Mouse (Mus musculus) CH12.LX (cell line): ENCODE results near the gene Gm10197.

Source experiments
- BHLHE40 ChIP-seq: IDR thresholded peaks from 2 replicates; pipeline ENCODE4 v1.6.1; 2011; ENCODE audit warnings: mild to moderate bottlenecking, low read depth, low read length, improper control_type of control experiment
- CTCF ChIP-seq, 2 experiments: IDR thresholded peaks in 1 of 2; conservative IDR thresholded peaks in 1 of 2; 2 replicates each; pipeline ENCODE4 v1.5.1; 2011 to 2012; ENCODE audit warnings: low read depth in 2 of 2, low read length in 2 of 2, improper control_type of control experiment in 1 of 2, inconsistent platforms in 1 of 2, mild to moderate bottlenecking in 1 of 2, moderate library complexity in 1 of 2
- EP300 ChIP-seq: IDR thresholded peaks from 2 replicates; pipeline ENCODE4 v1.6.1; 2011; ENCODE audit warnings: low read length, improper control_type of control experiment
- MAX ChIP-seq: IDR thresholded peaks from 2 replicates; pipeline ENCODE4 v1.6.1; 2011; ENCODE audit warnings: low read length, improper control_type of control experiment
- MAZ ChIP-seq: IDR thresholded peaks from 2 replicates; pipeline ENCODE4 v1.6.1; 2012; ENCODE audit warnings: low read depth, mild to moderate bottlenecking, inconsistent platforms, low read length, improper control_type of control experiment, moderate library complexity
- MEF2A ChIP-seq: IDR thresholded peaks from 2 replicates; pipeline ENCODE4 v1.6.1; 2014; ENCODE audit warnings: low read depth, mild to moderate bottlenecking, inconsistent platforms, low read length, improper control_type of control experiment, borderline replicate concordance
- POLR2A ChIP-seq: IDR thresholded peaks from 2 replicates; pipeline ENCODE4 v1.6.1; 2011; ENCODE audit warnings: low read depth, mild to moderate bottlenecking, improper control_type of control experiment, low read length
- USF1 ChIP-seq: IDR thresholded peaks from 2 replicates; pipeline ENCODE4 v1.6.1; 2014; ENCODE audit warnings: low read depth, mild to moderate bottlenecking, inconsistent platforms, low read length, improper control_type of control experiment

- TF ChIP-seq MEF2A = peak; percentile 91
- peak; percentile 41; the same call in 1 of the 2 replicates for TF ChIP-seq POLR2A
- peak; percentile 65 for TF ChIP-seq BHLHE40
- no peak for TF ChIP-seq MAX
- no peak for TF ChIP-seq USF1
- TF ChIP-seq CTCF (conservative IDR thresholded peaks at IDR 0.05 in 1 of 2, IDR thresholded peaks at IDR 0.05 in 1 of 2; ENCODE audit: low read depth in 2 of 2, low read length in 2 of 2) = no peak
- TF ChIP-seq MAZ = 0 out of 2 replicates have a peak, but pooled peaks have one; percentile 18
- TF ChIP-seq EP300 = peak; percentile 45; the same call in 1 of the 2 replicates
Measured at GRCm38 (mm10) chr19:53325578-53326295, 45.8 kb downstream of the Gm10197 start.
